Mouse (Mus musculus) ES-E14 (cell line): ENCODE data around the gene Zfp771.

ENCODE experiments used
- CHD2 ChIP-seq: IDR thresholded peaks from 2 replicates; pipeline ENCODE4 v1.6.1; 2014; ENCODE audit warnings: mild to moderate bottlenecking, low read depth, low read length, inconsistent platforms
- HCFC1 ChIP-seq: IDR thresholded peaks from 2 replicates; pipeline ENCODE4 v1.6.1; 2012; ENCODE audit warnings: low read length, inconsistent platforms, borderline replicate concordance; ENCODE audit not compliant: insufficient read depth
- MAFK ChIP-seq: IDR thresholded peaks from 2 replicates; pipeline ENCODE4 v1.6.1; 2014; ENCODE audit warnings: mild to moderate bottlenecking, low read depth, low read length, inconsistent platforms; ENCODE audit not compliant: insufficient read depth
- ZC3H11A ChIP-seq: IDR thresholded peaks from 2 replicates; pipeline ENCODE4 v1.6.1; 2012; ENCODE audit warnings: low read depth, mild to moderate bottlenecking, inconsistent platforms, low read length, borderline replicate concordance
- ZNF384 ChIP-seq: IDR thresholded peaks from 2 replicates; pipeline ENCODE4 v1.6.1; 2012; ENCODE audit warnings: low read depth, low read length, inconsistent platforms

GRCm38 (mm10) chr7:127214521-127214920, 29.6 kb upstream of the Zfp771 start:
- TF ChIP-seq HCFC1 (no peak), MAFK (no peak), ZC3H11A (no peak), ZNF384 (no peak), CHD2 (no peak)
